Mouse (Mus musculus): Measurements from ENCODE around the gene Pik3c2g. TPM values are rescaled to one million over a fixed set of nuclear protein-coding genes. Genes with fewer than 3 reads are reported as not detected.

Pik3c2g gene
- polyA plus RNA-seq, 1 experiment from 2014 or later: 1.7 TPM

GRCm38 (mm10) chr6:139777576-139778282 is 190.7 kb downstream of the Pik3c2g start:
- 85% methylated on average over 11 of the region's 11 CpGs for WGBS

GRCm38 (mm10) chr6:139780028-139780427 is 193.0 kb downstream of the Pik3c2g start:
- no peak for ATAC-seq (ENCODE audit: insufficient number of reproducible peaks, insufficient read depth, low FRiP score, low TSS enrichment, low read depth)
- WGBS: 64% methylated on average over 2 of the region's 2 CpGs

More at GRCm38 (mm10) chr6:139777576-139778282, 190.7 kb downstream of the Pik3c2g start:
- ATAC-seq (ENCODE audit: insufficient number of reproducible peaks, insufficient read depth, low FRiP score, low TSS enrichment, low read depth): no peak
- no peak overlapping the region for H3K4me2 ChIP-seq
- H3K9ac ChIP-seq: no peak overlapping the region
- no peaks in the 10 kb centered on the region for H3K36me3 ChIP-seq
- H3K27me3 ChIP-seq: no peaks in the 10 kb centered on the region
- H3K4me3 ChIP-seq: no peak overlapping the region
- H3K27ac ChIP-seq: no peak overlapping the region
- H3K9me3 ChIP-seq: no peaks in the 10 kb centered on the region
- no peaks in the 10 kb centered on the region for H3K4me1 ChIP-seq

GRCm38 (mm10) chr6:139789479-139789878 is 202.5 kb downstream of the Pik3c2g start:
- Histone ChIP-seq H3K4me2 (no peak overlapping the region), H3K9ac (no peak overlapping the region), H3K27me3 (no peaks in the 10 kb centered on the region), H3K9me3 (no peaks in the 10 kb centered on the region), H3K4me3 (no peak overlapping the region), H3K36me3 (no peaks in the 10 kb centered on the region), H3K27ac (no peak overlapping the region), H3K4me1 (no peaks in the 10 kb centered on the region)
- 61% methylated on average over 4 of the region's 4 CpGs for WGBS
- no peak for ATAC-seq (ENCODE audit: insufficient number of reproducible peaks, insufficient read depth, low FRiP score, low TSS enrichment, low read depth)

More at GRCm38 (mm10) chr6:139780028-139780427, 193.0 kb downstream of the Pik3c2g start:
- Histone ChIP-seq H3K36me3 (no peaks in the 10 kb centered on the region), H3K4me2 (no peak overlapping the region), H3K27me3 (no peaks in the 10 kb centered on the region), H3K27ac (no peak overlapping the region), H3K9ac (no peak overlapping the region), H3K4me3 (no peak overlapping the region), H3K9me3 (no peaks in the 10 kb centered on the region), H3K4me1 (no peaks in the 10 kb centered on the region)

- no peak overlapping the region for H3K9ac ChIP-seq
- 80% methylated on average over 8 of the region's 8 CpGs for WGBS
- H3K9me3 ChIP-seq: no peaks in the 10 kb centered on the region
- H3K4me2 ChIP-seq: no peak overlapping the region
- H3K4me3 ChIP-seq: no peak overlapping the region
- no peaks in the 10 kb centered on the region for H3K27me3 ChIP-seq
- H3K36me3 ChIP-seq: no peaks in the 10 kb centered on the region
- no peak overlapping the region for H3K27ac ChIP-seq
- no peak for ATAC-seq (ENCODE audit: insufficient number of reproducible peaks, insufficient read depth, low FRiP score, low TSS enrichment, low read depth)
- H3K4me1 ChIP-seq: peaks cover 5% of the 10 kb centered on the region
Measured at GRCm38 (mm10) chr6:139799541-139800226, 212.7 kb downstream of the Pik3c2g start.

- H3K9me3 ChIP-seq: no peaks in the 10 kb centered on the region
- peaks cover 5% of the 10 kb centered on the region; the same call in 1 of the 2 replicates for H3K4me1 ChIP-seq
- H3K9ac ChIP-seq: no peak overlapping the region
- H3K27ac ChIP-seq: no peak overlapping the region
- no peak overlapping the region for H3K4me3 ChIP-seq
- no peaks in the 10 kb centered on the region for H3K36me3 ChIP-seq
- no peak for ATAC-seq (ENCODE audit: insufficient number of reproducible peaks, insufficient read depth, low FRiP score, low TSS enrichment, low read depth)
- H3K4me2 ChIP-seq: no peak overlapping the region
- H3K27me3 ChIP-seq: no peaks in the 10 kb centered on the region
- WGBS: 60% methylated on average over 8 of the region's 8 CpGs
Measured at GRCm38 (mm10) chr6:139821916-139822315, 234.9 kb downstream of the Pik3c2g start.

- Histone ChIP-seq H3K9ac (no peak overlapping the region), H3K9me3 (no peaks in the 10 kb centered on the region), H3K4me3 (no peak overlapping the region), H3K4me1 (no peaks in the 10 kb centered on the region), H3K4me2 (no peak overlapping the region), H3K27me3 (no peaks in the 10 kb centered on the region), H3K36me3 (no peaks in the 10 kb centered on the region), H3K27ac (no peak overlapping the region)
- WGBS: 73% methylated on average over 6 of the region's 6 CpGs
- no peak for ATAC-seq (ENCODE audit: insufficient number of reproducible peaks, insufficient read depth, low FRiP score, low TSS enrichment, low read depth)
Measured at GRCm38 (mm10) chr6:139838239-139838638, 251.2 kb downstream of the Pik3c2g start.

GRCm38 (mm10) chr6:139838713-139839112 is 251.7 kb downstream of the Pik3c2g start:
- no peak overlapping the region for H3K27ac ChIP-seq
- no peak overlapping the region for H3K9ac ChIP-seq
- no peak overlapping the region for H3K4me3 ChIP-seq
- no peak overlapping the region for H3K4me2 ChIP-seq
- no peaks in the 10 kb centered on the region for H3K9me3 ChIP-seq
- no peaks in the 10 kb centered on the region for H3K36me3 ChIP-seq
- H3K27me3 ChIP-seq: no peaks in the 10 kb centered on the region
- no peak for ATAC-seq (ENCODE audit: insufficient number of reproducible peaks, insufficient read depth, low FRiP score, low TSS enrichment, low read depth)
- 93% methylated on average over 3 of the region's 3 CpGs for WGBS
- H3K4me1 ChIP-seq: no peaks in the 10 kb centered on the region

GRCm38 (mm10) chr6:139839907-139840306 is 252.9 kb downstream of the Pik3c2g start:
- no peak overlapping the region for H3K27ac ChIP-seq
- H3K4me3 ChIP-seq: no peak overlapping the region
- no peaks in the 10 kb centered on the region for H3K27me3 ChIP-seq
- no peak for ATAC-seq (ENCODE audit: insufficient number of reproducible peaks, insufficient read depth, low FRiP score, low TSS enrichment, low read depth)
- H3K36me3 ChIP-seq: no peaks in the 10 kb centered on the region
- H3K4me1 ChIP-seq: no peaks in the 10 kb centered on the region
- no peak overlapping the region for H3K4me2 ChIP-seq
- no peaks in the 10 kb centered on the region for H3K9me3 ChIP-seq
- no peak overlapping the region for H3K9ac ChIP-seq
- WGBS: 80% methylated on average over 7 of the region's 7 CpGs

- ATAC-seq (ENCODE audit: insufficient number of reproducible peaks, insufficient read depth, low FRiP score, low TSS enrichment, low read depth): no peak
- Histone ChIP-seq H3K27ac (no peak overlapping the region), H3K4me3 (no peak overlapping the region), H3K4me1 (no peaks in the 10 kb centered on the region), H3K27me3 (no peaks in the 10 kb centered on the region), H3K4me2 (no peak overlapping the region), H3K36me3 (no peaks in the 10 kb centered on the region), H3K9ac (no peak overlapping the region), H3K9me3 (no peaks in the 10 kb centered on the region)
- WGBS: 91% methylated on average over 8 of the region's 8 CpGs
Measured at GRCm38 (mm10) chr6:139841272-139841671, 254.3 kb downstream of the Pik3c2g start.

- no peaks in the 10 kb centered on the region for H3K27me3 ChIP-seq
- no peak overlapping the region for H3K9ac ChIP-seq
- no peaks in the 10 kb centered on the region for H3K9me3 ChIP-seq
- no peak overlapping the region for H3K4me3 ChIP-seq
- WGBS: 91% methylated on average over 1 of the region's 1 CpGs
- no peaks in the 10 kb centered on the region for H3K36me3 ChIP-seq
- no peak for ATAC-seq (ENCODE audit: insufficient number of reproducible peaks, insufficient read depth, low FRiP score, low TSS enrichment, low read depth)
- no peak overlapping the region for H3K4me2 ChIP-seq
- no peaks in the 10 kb centered on the region for H3K4me1 ChIP-seq
- no peak overlapping the region for H3K27ac ChIP-seq
Measured at GRCm38 (mm10) chr6:139842626-139843025, 255.6 kb downstream of the Pik3c2g start.

- Histone ChIP-seq H3K27me3 (no peaks in the 10 kb centered on the region), H3K9ac (no peak overlapping the region), H3K36me3 (no peaks in the 10 kb centered on the region), H3K9me3 (no peaks in the 10 kb centered on the region), H3K4me1 (no peaks in the 10 kb centered on the region), H3K27ac (no peak overlapping the region), H3K4me2 (no peak overlapping the region), H3K4me3 (no peak overlapping the region)
- WGBS: 43% methylated on average over 4 of the region's 4 CpGs
- no peak for ATAC-seq (ENCODE audit: insufficient number of reproducible peaks, insufficient read depth, low FRiP score, low TSS enrichment, low read depth)
Measured at GRCm38 (mm10) chr6:139843531-139843930, 256.5 kb downstream of the Pik3c2g start.

Measured in embryonic facial prominence, embryonic 13.5 days (tissue).